Mouse (Mus musculus) cerebellum, postnatal 10 days (tissue): Measurements from ENCODE around the gene Abl2.

ENCODE experiments used
- DNase-seq, 2 experiments: peaks; one replicate each; pipeline ENCODE4 v3.0.0; 2021; ENCODE audit warnings: mixed read lengths in 2 of 2

The Abl2 gene

GRCm38 (mm10) chr1:156585512-156585911, 26.9 kb downstream of the Abl2 start:
- DNase-seq, result no peak

GRCm38 (mm10) chr1:156589811-156590305, 31.3 kb downstream of the Abl2 start:
- no peak for DNase-seq

GRCm38 (mm10) chr1:156590357-156590756, 31.8 kb downstream of the Abl2 start:
- DNase-seq, result no peak

- no peak for DNase-seq
These were observed 34.7 kb downstream of the Abl2 start for GRCm38 (mm10) chr1:156593267-156593666.

- no peak for DNase-seq
These were observed 38.5 kb downstream of the Abl2 start for GRCm38 (mm10) chr1:156597089-156597488.

- DNase-seq, result no peak
These were observed 44.0 kb downstream of the Abl2 start for GRCm38 (mm10) chr1:156602545-156602944.

- peak; percentile 23 to 35 for DNase-seq
These were observed 46.7 kb downstream of the Abl2 start for GRCm38 (mm10) chr1:156605094-156605866.

GRCm38 (mm10) chr1:156605940-156606339, 47.4 kb downstream of the Abl2 start:
- DNase-seq, result no peak

- DNase-seq, result no peak
These were observed 49.9 kb downstream of the Abl2 start for GRCm38 (mm10) chr1:156608496-156608895.

GRCm38 (mm10) chr1:156610257-156610656, 51.7 kb downstream of the Abl2 start:
- no peak for DNase-seq

GRCm38 (mm10) chr1:156613855-156614530, 55.4 kb downstream of the Abl2 start:
- peak; percentile 69 to 72 for DNase-seq

GRCm38 (mm10) chr1:156614710-156615109, 56.1 kb downstream of the Abl2 start:
- DNase-seq, result peak in 1 of 2 experiments; percentile 34

GRCm38 (mm10) chr1:156615381-156616133, 57.0 kb downstream of the Abl2 start:
- DNase-seq, result peak; percentile 29 to 32

GRCm38 (mm10) chr1:156616989-156617598, 58.5 kb downstream of the Abl2 start:
- DNase-seq, result no peak

- no peak for DNase-seq
These were observed 59.2 kb downstream of the Abl2 start for GRCm38 (mm10) chr1:156617811-156618210.

GRCm38 (mm10) chr1:156620292-156620909, 61.8 kb downstream of the Abl2 start:
- no peak for DNase-seq

- no peak for DNase-seq
These were observed 62.4 kb downstream of the Abl2 start for GRCm38 (mm10) chr1:156620951-156621350.

GRCm38 (mm10) chr1:156624231-156624630, 65.6 kb downstream of the Abl2 start:
- DNase-seq, result no peak

- DNase-seq, result peak in 1 of 2 experiments; percentile 36
These were observed 68.1 kb downstream of the Abl2 start for GRCm38 (mm10) chr1:156626729-156627128.

GRCm38 (mm10) chr1:156629984-156630383, 71.4 kb downstream of the Abl2 start:
- DNase-seq, result no peak

- DNase-seq, result peak in 1 of 2 experiments; percentile 53
These were observed 72.4 kb downstream of the Abl2 start for GRCm38 (mm10) chr1:156630965-156631364.

- DNase-seq, result peak; percentile 62 to 83
These were observed 74.5 kb downstream of the Abl2 start for GRCm38 (mm10) chr1:156633095-156633494.
